Mouse (Mus musculus) CH12.LX (cell line): ENCODE data around the gene Usmg5.

Experiments used
- BHLHE40 ChIP-seq: IDR thresholded peaks from 2 replicates; pipeline ENCODE4 v1.6.1; 2011; ENCODE audit warnings: mild to moderate bottlenecking, low read depth, low read length, improper control_type of control experiment
- CHD1 ChIP-seq: IDR thresholded peaks from 2 replicates; pipeline ENCODE4 v1.6.1; 2012; ENCODE audit warnings: low read depth, low read length, improper control_type of control experiment, inconsistent platforms
- CTCF ChIP-seq, 2 experiments: IDR thresholded peaks in 1 of 2; conservative IDR thresholded peaks in 1 of 2; 2 replicates each; pipeline ENCODE4 v1.5.1; 2011 to 2012; ENCODE audit warnings: low read depth in 2 of 2, low read length in 2 of 2, improper control_type of control experiment in 1 of 2, inconsistent platforms in 1 of 2, mild to moderate bottlenecking in 1 of 2, moderate library complexity in 1 of 2
- EP300 ChIP-seq: IDR thresholded peaks from 2 replicates; pipeline ENCODE4 v1.6.1; 2011; ENCODE audit warnings: low read length, improper control_type of control experiment
- GABPA ChIP-seq: IDR thresholded peaks from 2 replicates; pipeline ENCODE4 v1.6.1; 2012; ENCODE audit warnings: low read depth, low read length, improper control_type of control experiment, inconsistent platforms; ENCODE audit not compliant: insufficient replicate concordance
- MAX ChIP-seq: IDR thresholded peaks from 2 replicates; pipeline ENCODE4 v1.6.1; 2011; ENCODE audit warnings: low read length, improper control_type of control experiment
- MEF2A ChIP-seq: IDR thresholded peaks from 2 replicates; pipeline ENCODE4 v1.6.1; 2014; ENCODE audit warnings: low read depth, mild to moderate bottlenecking, inconsistent platforms, low read length, improper control_type of control experiment, borderline replicate concordance
- PAX5 ChIP-seq: IDR thresholded peaks from 2 replicates; pipeline ENCODE4 v1.6.1; 2012; ENCODE audit warnings: low read length, inconsistent platforms, mixed read lengths
- POLR2A ChIP-seq: IDR thresholded peaks from 2 replicates; pipeline ENCODE4 v1.6.1; 2011; ENCODE audit warnings: low read depth, mild to moderate bottlenecking, improper control_type of control experiment, low read length
- RAD21 ChIP-seq: IDR thresholded peaks from 2 replicates; pipeline ENCODE4 v1.6.1; 2011; ENCODE audit warnings: low read depth, mild to moderate bottlenecking, low read length, improper control_type of control experiment, moderate library complexity
- SIN3A ChIP-seq: IDR thresholded peaks from 2 replicates; pipeline ENCODE4 v1.6.1; 2012; ENCODE audit warnings: low read length, improper control_type of control experiment, inconsistent platforms
- USF1 ChIP-seq: IDR thresholded peaks from 2 replicates; pipeline ENCODE4 v1.6.1; 2014; ENCODE audit warnings: low read depth, mild to moderate bottlenecking, inconsistent platforms, low read length, improper control_type of control experiment
- USF2 ChIP-seq: conservative IDR thresholded peaks from 2 replicates; pipeline ENCODE4 v1.6.1; 2011; ENCODE audit warnings: low read depth, low read length, improper control_type of control experiment

GRCm38 (mm10) chr19:47047236-47047833 lies 43.1 kb downstream of the Usmg5 start:
- TF ChIP-seq CTCF (conservative IDR thresholded peaks at IDR 0.05 in 1 of 2, IDR thresholded peaks at IDR 0.05 in 1 of 2; ENCODE audit: low read depth in 2 of 2, low read length in 2 of 2): no peak
- TF ChIP-seq USF2: no peak
- no peak for TF ChIP-seq EP300
- no peak for TF ChIP-seq POLR2A
- no peak for TF ChIP-seq MEF2A
- no peak for TF ChIP-seq RAD21
- TF ChIP-seq GABPA: no peak
- no peak for TF ChIP-seq USF1
- TF ChIP-seq SIN3A: no peak
- no peak for TF ChIP-seq CHD1
- no peak for TF ChIP-seq BHLHE40
- TF ChIP-seq MAX: no peak
- TF ChIP-seq PAX5: no peak
